Mouse (Mus musculus): ENCODE measurements around the gene 2310002L09Rik. TPM values are rescaled to one million over a fixed set of nuclear protein-coding genes. Genes with fewer than 3 reads are reported as not detected.
A peak's percentile ranks its signal among the peaks of the same experiment; 100 is the strongest.
"Not testable (repeated sequence)": the region's sequence is repeated elsewhere in the genome, so short reads cannot be mapped to it uniquely, and the experiment has no call there.

Gene 2310002L09Rik
- total RNA-seq (2021) = not detected
- long read RNA-seq = 0 reads

DNA sequence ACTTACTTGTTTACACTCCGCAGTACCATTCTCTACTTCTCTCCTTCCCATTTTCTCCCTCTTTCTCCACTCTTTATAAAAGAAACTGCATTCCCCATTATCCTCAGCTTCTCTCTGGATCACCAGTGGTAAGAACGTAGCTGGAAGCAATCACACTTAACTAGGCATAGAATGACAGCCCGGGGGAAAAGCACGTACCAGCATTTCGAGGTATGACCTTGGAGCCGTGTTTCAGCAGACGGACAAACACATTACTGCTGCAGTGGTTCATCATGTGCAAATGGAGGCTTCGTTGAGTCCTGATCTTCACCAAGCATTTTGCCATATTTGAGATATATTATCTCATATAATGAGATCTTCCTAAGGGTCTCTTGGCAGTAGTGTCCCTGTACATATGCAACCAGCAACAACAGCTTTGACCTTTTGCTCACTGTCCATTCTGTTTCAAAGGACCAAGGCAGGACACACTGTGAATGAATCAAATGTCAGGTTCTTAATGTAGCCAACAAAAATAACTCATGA lies at the start of gene 2310002L09Rik:
Gene 2310002L09Rik (minus strand): TSS at position 472 of the 522 bp plus-strand sequence.
- DNase-seq (ENCODE audit: low spot score in 2 of 2) = no peak

DNA sequence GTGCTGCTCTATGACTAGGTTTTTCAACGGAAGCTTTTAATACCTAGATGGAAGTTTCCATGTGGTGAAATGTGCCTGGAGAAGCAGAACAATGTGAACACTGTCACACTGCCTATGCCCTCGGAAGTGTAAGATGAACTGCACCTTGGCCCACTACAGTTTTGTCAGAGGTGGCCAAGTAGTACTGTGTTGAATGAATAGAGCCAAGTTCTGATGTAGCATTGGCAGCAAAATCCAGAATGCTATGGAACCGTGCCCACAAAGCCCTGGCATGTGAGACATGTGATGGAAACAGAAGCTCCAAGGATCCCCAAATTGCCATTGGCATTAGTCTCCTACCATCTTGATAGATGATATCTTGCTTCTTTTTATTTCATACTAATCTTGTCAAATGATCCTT lies 29.8 kb upstream of the 2310002L09Rik start:
- peak; percentile 4 to 17 for DNase-seq (ENCODE audit: low spot score in 2 of 2)

DNA sequence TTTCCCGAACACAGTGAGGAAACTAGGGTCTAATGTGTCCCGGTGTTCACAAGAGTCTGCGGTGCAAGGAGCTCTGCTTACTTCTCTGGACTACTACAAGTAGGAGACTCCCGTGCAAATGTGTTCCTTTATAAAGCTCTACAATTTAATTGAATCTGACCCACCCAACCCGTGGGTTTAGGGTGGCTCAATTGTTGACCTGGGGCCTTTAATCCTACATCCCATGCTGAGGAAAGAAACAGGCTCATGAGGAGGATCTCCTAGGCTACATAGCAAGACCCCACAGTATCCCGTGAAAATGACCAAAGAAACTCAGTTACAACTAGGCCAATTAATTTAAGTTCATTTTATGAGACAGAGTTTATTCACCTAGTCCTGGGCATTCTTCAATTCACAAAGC lies 30.0 kb downstream of the 2310002L09Rik start, which contains the start of gene Gm11756:
Gene Gm11756 (minus strand): TSS at position 101 of the 400 bp plus-strand sequence.
- not testable (repeated sequence) for DNase-seq (ENCODE audit: low spot score in 2 of 2)

DNA sequence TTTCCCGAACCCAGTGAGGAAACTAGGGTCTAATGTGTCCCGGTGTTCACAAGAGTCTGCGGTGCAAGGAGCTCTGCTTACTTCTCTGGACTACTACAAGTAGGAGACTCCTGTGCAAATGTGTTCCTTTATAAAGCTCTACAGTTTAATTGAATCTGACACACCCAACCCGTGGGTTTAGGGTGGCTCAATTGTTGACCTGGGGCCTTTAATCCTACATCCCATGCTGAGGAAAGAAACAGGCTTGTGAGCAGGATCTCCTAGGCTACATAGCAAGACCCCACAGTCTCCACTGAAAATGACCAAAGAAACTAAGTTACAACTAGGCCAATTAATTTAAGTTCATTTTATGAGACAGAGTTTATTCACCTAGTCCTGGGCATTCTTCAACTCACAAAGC lies 44.8 kb downstream of the 2310002L09Rik start, which contains the start of gene Gm13871:
Gene Gm13871 (minus strand): TSS at position 101 of the 400 bp plus-strand sequence.
- not testable (repeated sequence) for DNase-seq (ENCODE audit: low spot score in 2 of 2)

DNA sequence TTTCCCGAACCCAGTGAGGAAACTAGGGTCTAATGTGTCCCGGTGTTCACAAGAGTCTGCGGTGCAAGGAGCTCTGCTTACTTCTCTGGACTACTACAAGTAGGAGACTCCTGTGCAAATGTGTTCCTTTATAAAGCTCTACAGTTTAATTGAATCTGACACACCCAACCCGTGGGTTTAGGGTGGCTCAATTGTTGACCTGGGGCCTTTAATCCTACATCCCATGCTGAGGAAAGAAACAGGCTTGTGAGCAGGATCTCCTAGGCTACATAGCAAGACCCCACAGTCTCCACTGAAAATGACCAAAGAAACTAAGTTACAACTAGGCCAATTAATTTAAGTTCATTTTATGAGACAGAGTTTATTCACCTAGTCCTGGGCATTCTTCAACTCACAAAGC lies 59.6 kb downstream of the 2310002L09Rik start, which contains the start of gene Gm11757:
Gene Gm11757 (minus strand): TSS at position 101 of the 400 bp plus-strand sequence.
- not testable (repeated sequence) for DNase-seq (ENCODE audit: low spot score in 2 of 2)

Other genes starting within 250 kb of the 2310002L09Rik start
- gene Rasef, start 159.9 kb downstream of the 2310002L09Rik start, total RNA-seq (2021) = 1 to 10 TPM in 1 of 2 experiments, under 1 TPM in 1; 0.58 to 1.1 TPM
- not detected for gene Gm11758, start 74.6 kb downstream of the 2310002L09Rik start, total RNA-seq (2021)
- not detected for gene Gm11757, start 59.7 kb downstream of the 2310002L09Rik start, total RNA-seq (2021)
- gene Gm13871, start 44.9 kb downstream of the 2310002L09Rik start, total RNA-seq (2021) = not detected
- gene Gm11756, start 30.1 kb downstream of the 2310002L09Rik start, total RNA-seq (2021) = not detected
- gene Frmd3, start 62.6 kb upstream of the 2310002L09Rik start, total RNA-seq (2021) = 10 to 100 TPM; 16.3 to 17.1 TPM